Mouse (Mus musculus): ENCODE results near the gene Pxmp2. TPM values are rescaled to one million over a fixed set of nuclear protein-coding genes. Genes with fewer than 3 reads are reported as not detected.

Pxmp2 gene
- polyA plus RNA-seq, 1 experiment from 2014 or later = 9.0 TPM

DNA sequence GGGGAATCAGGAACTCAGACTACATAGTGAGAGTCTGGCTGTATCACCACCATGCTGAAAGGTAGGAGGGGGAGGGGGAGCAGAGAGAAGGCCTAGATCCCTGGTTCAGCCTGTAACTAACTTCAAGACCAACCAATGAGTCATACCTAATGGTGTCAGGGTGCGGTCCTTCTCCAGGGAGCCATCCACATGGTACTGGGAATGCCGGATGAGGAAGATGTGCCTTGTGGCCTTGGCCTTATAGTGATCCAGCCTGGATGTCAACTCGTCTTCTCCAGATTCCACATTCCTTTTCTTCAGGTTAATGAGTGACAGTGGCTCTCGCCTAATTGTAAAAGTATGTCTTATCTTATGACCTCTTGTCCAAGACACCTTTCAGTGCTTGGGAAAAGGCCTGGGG lies 19.0 kb downstream of the Pxmp2 start:
- Histone ChIP-seq H3K4me1 (ENCODE audit: control insufficient read depth, insufficient read depth, low read length) (peaks cover 8% of the 10 kb centered on the region; the same call in 1 of the 2 replicates), H3K4me3 (replicated peaks; ENCODE audit: low read length) (no peak overlapping the region), H3K4me2 (ENCODE audit: low read depth, low read length) (no peak overlapping the region), H3K27ac (ENCODE audit: low read length) (no peak overlapping the region), H3K9ac (ENCODE audit: low read length) (no peak overlapping the region), H3K36me3 (ENCODE audit: control insufficient read depth, insufficient read depth, low read length) (peaks cover 13% of the 10 kb centered on the region), H3K27me3 (ENCODE audit: control insufficient read depth, insufficient read depth, low read length) (no peaks in the 10 kb centered on the region), H3K9me3 (replicated peaks; ENCODE audit: control insufficient read depth, low read length) (no peaks in the 10 kb centered on the region)
- ATAC-seq (ENCODE audit: insufficient read depth, low FRiP score) = no peak
- 86% methylated on average over 4 of the region's 4 CpGs for WGBS

DNA sequence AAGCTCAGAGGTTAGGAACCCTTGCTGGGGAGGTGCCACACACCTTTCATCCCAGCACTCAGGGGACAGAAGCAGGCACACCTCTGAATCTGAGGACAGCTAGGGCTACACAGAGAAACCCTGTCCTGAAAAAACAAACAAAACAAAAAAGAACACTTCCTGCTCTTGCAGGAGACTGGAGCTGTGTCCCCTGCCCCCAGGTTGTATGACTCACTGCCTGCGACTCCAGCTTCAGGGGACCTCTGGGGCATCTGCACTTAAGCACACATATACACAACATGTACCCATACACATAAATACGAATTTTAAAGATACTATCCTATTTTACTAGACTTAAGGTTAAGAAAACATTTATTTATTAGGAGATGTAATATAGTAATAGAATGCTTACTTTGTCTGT lies 41.9 kb downstream of the Pxmp2 start:
- Histone ChIP-seq H3K4me1 (ENCODE audit: control insufficient read depth, insufficient read depth, low read length) (no peaks in the 10 kb centered on the region), H3K4me2 (ENCODE audit: low read depth, low read length) (no peak overlapping the region), H3K9me3 (replicated peaks; ENCODE audit: control insufficient read depth, low read length) (no peaks in the 10 kb centered on the region), H3K27me3 (ENCODE audit: control insufficient read depth, insufficient read depth, low read length) (no peaks in the 10 kb centered on the region), H3K4me3 (replicated peaks; ENCODE audit: low read length) (no peak overlapping the region), H3K9ac (ENCODE audit: low read length) (no peak overlapping the region), H3K27ac (ENCODE audit: low read length) (no peak overlapping the region), H3K36me3 (ENCODE audit: control insufficient read depth, insufficient read depth, low read length) (peaks cover 24% of the 10 kb centered on the region)
- 77% methylated on average over 2 of the region's 2 CpGs for WGBS
- no peak for ATAC-seq (ENCODE audit: insufficient read depth, low FRiP score)

DNA sequence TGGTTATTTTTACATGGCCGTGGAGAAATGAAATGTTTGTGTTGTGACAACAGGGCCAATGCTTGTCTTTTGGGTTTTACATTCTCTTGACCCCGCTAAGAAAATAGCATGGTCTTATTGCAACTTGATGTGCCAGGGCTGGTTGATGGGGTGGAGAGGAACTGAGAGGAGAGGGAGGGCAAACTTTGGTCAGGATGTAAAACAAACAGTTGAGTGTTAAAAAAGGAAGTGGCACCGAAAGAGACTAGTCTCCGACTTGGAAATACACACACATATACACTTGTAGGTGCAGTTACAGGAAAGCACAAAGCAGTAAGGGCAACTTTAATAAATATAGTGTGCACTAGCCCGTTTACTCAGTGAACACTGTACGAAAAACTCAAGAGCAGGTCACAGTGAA lies 53.6 kb downstream of the Pxmp2 start:
- Histone ChIP-seq H3K27me3 (ENCODE audit: control insufficient read depth, insufficient read depth, low read length) (no peaks in the 10 kb centered on the region), H3K9me3 (replicated peaks; ENCODE audit: control insufficient read depth, low read length) (no peaks in the 10 kb centered on the region), H3K4me2 (ENCODE audit: low read depth, low read length) (peak overlapping the region; percentile 66), H3K4me1 (ENCODE audit: control insufficient read depth, insufficient read depth, low read length) (peaks cover 19% of the 10 kb centered on the region), H3K4me3 (replicated peaks; ENCODE audit: low read length) (peak overlapping the region; percentile 68; the same call in 1 of the 2 replicates), H3K9ac (ENCODE audit: low read length) (no peak overlapping the region), H3K27ac (ENCODE audit: low read length) (no peak overlapping the region), H3K36me3 (ENCODE audit: control insufficient read depth, insufficient read depth, low read length) (0 out of 2 replicates have a peak, but pooled peaks cover 6% of the 10 kb centered on the region)
- WGBS = 83% methylated on average over 6 of the region's 6 CpGs
- no peak for ATAC-seq (ENCODE audit: insufficient read depth, low FRiP score)

DNA sequence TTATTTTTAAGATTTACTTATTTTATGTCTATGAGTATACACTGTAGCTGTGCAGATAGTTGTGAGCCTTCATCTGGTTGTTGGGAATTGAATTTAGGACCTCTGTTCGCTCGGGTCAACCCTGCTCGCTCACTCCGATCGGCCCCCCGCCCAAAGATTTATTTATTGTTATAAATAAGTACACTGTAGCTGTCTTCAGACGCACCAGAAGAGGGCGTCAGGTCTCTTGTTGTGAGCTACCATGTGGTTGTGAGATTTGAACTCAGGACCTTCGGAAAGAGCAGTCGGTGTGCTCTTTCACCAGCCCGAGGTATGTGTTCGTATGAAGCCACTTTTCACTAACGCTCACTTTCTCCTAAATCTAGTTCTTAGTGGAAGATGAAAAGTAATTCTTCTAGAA lies 54.3 kb downstream of the Pxmp2 start:
- Histone ChIP-seq H3K27me3 (ENCODE audit: control insufficient read depth, insufficient read depth, low read length) (no peaks in the 10 kb centered on the region), H3K4me3 (replicated peaks; ENCODE audit: low read length) (peak overlapping the region; percentile 68), H3K4me1 (ENCODE audit: control insufficient read depth, insufficient read depth, low read length) (peaks cover 19% of the 10 kb centered on the region), H3K4me2 (ENCODE audit: low read depth, low read length) (peak overlapping the region; percentile 66), H3K9me3 (replicated peaks; ENCODE audit: control insufficient read depth, low read length) (no peaks in the 10 kb centered on the region), H3K9ac (ENCODE audit: low read length) (peak overlapping the region; percentile 97), H3K36me3 (ENCODE audit: control insufficient read depth, insufficient read depth, low read length) (0 out of 2 replicates have a peak, but pooled peaks cover 6% of the 10 kb centered on the region), H3K27ac (ENCODE audit: low read length) (no peak overlapping the region)
- ATAC-seq (ENCODE audit: insufficient read depth, low FRiP score) = no peak
- WGBS = 38% methylated on average over 13 of the region's 13 CpGs

DNA sequence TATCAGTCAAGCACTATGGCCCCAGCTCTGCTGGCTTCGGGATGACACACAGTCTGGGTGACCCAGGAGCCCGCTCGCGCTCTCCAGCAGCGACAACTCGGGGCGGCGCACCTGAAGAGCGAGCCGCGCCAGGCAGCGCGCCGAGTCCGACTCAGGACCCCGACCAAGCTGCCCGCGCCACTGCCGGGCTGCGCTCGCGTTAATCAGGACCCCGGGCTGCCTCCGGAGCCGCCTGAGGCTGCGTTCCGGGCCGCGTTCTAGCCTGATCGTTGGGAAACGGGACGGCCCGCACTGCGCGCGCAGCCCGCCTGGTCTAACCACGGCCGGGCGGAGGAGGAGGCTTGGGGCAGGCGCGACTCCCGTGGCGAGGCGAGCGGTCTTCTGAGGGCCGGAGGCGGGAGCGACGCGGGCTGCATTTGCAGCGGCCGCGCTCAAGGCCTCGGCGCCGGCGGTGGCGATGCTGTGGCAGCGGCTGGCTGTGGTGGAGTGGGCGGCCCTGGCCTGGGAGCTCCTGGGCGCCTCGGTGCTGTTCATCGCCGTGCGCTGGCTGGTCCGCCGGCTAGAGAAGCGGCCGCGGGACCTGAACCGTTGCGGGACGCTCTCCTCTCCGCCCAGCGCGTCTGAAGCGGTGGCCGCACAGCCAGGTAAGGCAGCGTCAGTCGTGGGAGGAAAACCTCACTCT lies 55.1 kb downstream of the Pxmp2 start, which contains the start of gene Ankle2:
Ankle2 (plus strand) TSS at position 225 of the 682 bp plus-strand sequence.
- peak within 1 kb of the TSS; percentile 97 for H3K9ac ChIP-seq (ENCODE audit: low read length)
- H3K4me2 ChIP-seq (ENCODE audit: low read depth, low read length) = peak within 1 kb of the TSS; percentile 72
- peaks cover 19% of the 10 kb centered on the region for H3K4me1 ChIP-seq (ENCODE audit: control insufficient read depth, insufficient read depth, low read length)
- H3K36me3 ChIP-seq (ENCODE audit: control insufficient read depth, insufficient read depth, low read length) = 0 out of 2 replicates have a peak, but pooled peaks cover 2% of the 10 kb centered on the region
- WGBS = under 1% methylated on average over 81 of the region's 81 CpGs
- no peaks in the 10 kb centered on the region for H3K9me3 ChIP-seq (replicated peaks; ENCODE audit: control insufficient read depth, low read length)
- H3K27ac ChIP-seq (ENCODE audit: low read length) = peak within 1 kb of the TSS; percentile 98
- H3K27me3 ChIP-seq (ENCODE audit: control insufficient read depth, insufficient read depth, low read length) = no peaks in the 10 kb centered on the region
- peak; percentile 98 for ATAC-seq (ENCODE audit: insufficient read depth, low FRiP score)
- peak within 1 kb of the TSS; percentile 68 for H3K4me3 ChIP-seq (replicated peaks; ENCODE audit: low read length)

DNA sequence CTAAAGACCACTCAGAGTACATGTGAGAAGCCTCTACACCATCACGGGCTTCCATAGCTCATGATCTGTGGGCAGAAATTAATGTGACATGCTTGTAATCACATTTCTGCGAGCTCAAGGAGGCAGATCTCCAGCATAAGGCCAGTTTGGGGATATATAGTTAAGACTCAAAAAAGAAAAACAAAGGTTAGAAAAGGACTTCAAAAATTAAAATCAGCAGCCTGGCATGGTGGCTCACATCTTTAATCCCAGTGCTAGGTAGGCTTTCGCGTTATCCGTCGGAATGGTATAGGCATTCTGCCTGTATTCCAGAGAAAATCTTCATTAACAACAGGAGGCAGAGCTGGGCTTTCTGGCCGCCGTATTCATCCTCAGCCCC lies 55.6 kb downstream of the Pxmp2 start:
- Histone ChIP-seq H3K27me3 (ENCODE audit: control insufficient read depth, insufficient read depth, low read length) (no peaks in the 10 kb centered on the region), H3K9me3 (replicated peaks; ENCODE audit: control insufficient read depth, low read length) (no peaks in the 10 kb centered on the region), H3K27ac (ENCODE audit: low read length) (peak overlapping the region; percentile 98), H3K4me1 (ENCODE audit: control insufficient read depth, insufficient read depth, low read length) (peaks cover 19% of the 10 kb centered on the region), H3K36me3 (ENCODE audit: control insufficient read depth, insufficient read depth, low read length) (no peaks in the 10 kb centered on the region), H3K4me2 (ENCODE audit: low read depth, low read length) (peak overlapping the region; percentile 72), H3K9ac (ENCODE audit: low read length) (peak overlapping the region; percentile 97), H3K4me3 (replicated peaks; ENCODE audit: low read length) (peak overlapping the region; percentile 68)
- 6% methylated on average over 8 of the region's 8 CpGs for WGBS
- no peak for ATAC-seq (ENCODE audit: insufficient read depth, low FRiP score)

DNA sequence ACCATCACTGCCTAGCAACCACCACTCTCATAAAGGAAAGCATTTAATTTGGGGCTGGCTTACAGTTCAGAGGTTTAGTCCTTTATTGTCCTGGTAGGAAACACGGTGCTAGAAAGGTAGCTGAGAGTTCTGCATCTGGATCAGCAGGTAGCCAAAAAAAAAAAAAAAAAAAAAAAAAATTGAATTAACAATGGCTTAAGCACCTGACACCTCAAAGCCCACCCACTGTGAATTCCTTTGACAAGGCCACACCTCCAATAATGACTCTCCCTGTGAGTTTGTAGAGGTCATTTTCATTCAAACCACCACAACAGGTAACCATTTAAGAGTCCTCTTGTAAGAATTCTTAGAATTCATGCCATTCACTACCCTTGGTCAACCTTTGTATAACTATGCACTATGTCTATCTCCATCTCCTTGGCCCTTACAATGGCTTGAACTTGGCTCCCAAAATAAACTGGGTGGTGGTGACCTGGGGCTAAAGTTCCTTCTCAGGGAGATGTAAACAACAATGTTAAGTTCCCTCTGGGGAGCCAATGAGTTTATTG lies 58.6 kb downstream of the Pxmp2 start:
- Histone ChIP-seq H3K36me3 (ENCODE audit: control insufficient read depth, insufficient read depth, low read length) (no peaks in the 10 kb centered on the region), H3K4me3 (replicated peaks; ENCODE audit: low read length) (no peak overlapping the region), H3K9me3 (replicated peaks; ENCODE audit: control insufficient read depth, low read length) (no peaks in the 10 kb centered on the region), H3K27ac (ENCODE audit: low read length) (no peak overlapping the region), H3K9ac (ENCODE audit: low read length) (no peak overlapping the region), H3K27me3 (ENCODE audit: control insufficient read depth, insufficient read depth, low read length) (no peaks in the 10 kb centered on the region), H3K4me2 (ENCODE audit: low read depth, low read length) (no peak overlapping the region), H3K4me1 (ENCODE audit: control insufficient read depth, insufficient read depth, low read length) (peaks cover 13% of the 10 kb centered on the region)
- ATAC-seq (ENCODE audit: insufficient read depth, low FRiP score) = no peak
- 42% methylated on average over 1 of the region's 1 CpGs for WGBS

DNA sequence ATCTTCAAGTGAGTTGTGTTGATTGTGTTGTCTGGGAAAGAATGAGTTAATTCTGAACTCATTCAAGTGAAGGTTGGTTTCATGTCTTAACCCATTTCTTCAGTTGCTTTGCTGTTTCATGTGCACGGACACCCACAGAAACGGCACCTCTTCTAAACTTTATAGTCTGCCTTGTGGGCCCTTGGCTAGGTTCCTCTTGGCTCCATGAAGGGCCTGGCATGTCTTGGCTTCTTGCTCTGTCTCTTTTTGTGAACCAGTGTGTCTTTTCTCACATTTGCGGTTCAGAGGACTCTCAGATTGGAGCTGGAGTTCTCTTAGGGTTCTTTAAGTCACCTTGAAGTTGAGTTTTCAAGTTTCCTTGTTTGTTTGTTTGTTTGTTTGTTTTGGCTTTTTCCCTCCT lies 60.9 kb downstream of the Pxmp2 start:
- WGBS = 84% methylated on average over 3 of the region's 3 CpGs
- peaks cover 18% of the 10 kb centered on the region for H3K36me3 ChIP-seq (ENCODE audit: control insufficient read depth, insufficient read depth, low read length)
- ATAC-seq (ENCODE audit: insufficient read depth, low FRiP score) = no peak

More for the DNA sequence above, 60.9 kb downstream of the Pxmp2 start:
- Histone ChIP-seq H3K27ac (ENCODE audit: low read length) (no peak overlapping the region), H3K9ac (ENCODE audit: low read length) (no peak overlapping the region), H3K27me3 (ENCODE audit: control insufficient read depth, insufficient read depth, low read length) (no peaks in the 10 kb centered on the region), H3K9me3 (replicated peaks; ENCODE audit: control insufficient read depth, low read length) (no peaks in the 10 kb centered on the region), H3K4me3 (replicated peaks; ENCODE audit: low read length) (no peak overlapping the region), H3K4me2 (ENCODE audit: low read depth, low read length) (no peak overlapping the region), H3K4me1 (ENCODE audit: control insufficient read depth, insufficient read depth, low read length) (peaks cover 2% of the 10 kb centered on the region)
